Mouse (Mus musculus): ENCODE measurements at regions not wholly inside any gene's neighbourhood (a gene's known extent, or its start where the extent isn't known, plus 50 kb on each side); places are given as distances from the start of the nearest gene placed in this dataset. TPM values are rescaled to one million over a fixed set of nuclear protein-coding genes. Genes with fewer than 3 reads are reported as not detected.

GRCm38 (mm10) chr5:13965901-13966300, 59.2 kb upstream of the Sema3e start:
- H3K36me3 ChIP-seq (ENCODE audit: control insufficient read depth, insufficient read depth, low read length): no peaks in the 10 kb centered on the region
- no peak overlapping the region for H3K4me3 ChIP-seq (replicated peaks; ENCODE audit: low read length)
- no peaks in the 10 kb centered on the region for H3K4me1 ChIP-seq (ENCODE audit: control insufficient read depth, insufficient read depth, low read length)
- no peak overlapping the region for H3K4me2 ChIP-seq (ENCODE audit: low read depth, low read length)
- H3K9me3 ChIP-seq (replicated peaks; ENCODE audit: control insufficient read depth, low read length): no peaks in the 10 kb centered on the region
- ATAC-seq (ENCODE audit: insufficient read depth, low FRiP score): no peak
- H3K9ac ChIP-seq (ENCODE audit: low read length): no peak overlapping the region
- WGBS: 64% methylated on average over 2 of the region's 2 CpGs
- H3K27me3 ChIP-seq (ENCODE audit: control insufficient read depth, insufficient read depth, low read length): no peaks in the 10 kb centered on the region
- no peak overlapping the region for H3K27ac ChIP-seq (ENCODE audit: low read length)

- 55% methylated on average over 3 of the region's 3 CpGs for WGBS
- H3K36me3 ChIP-seq (ENCODE audit: control insufficient read depth, insufficient read depth, low read length): no peaks in the 10 kb centered on the region
- ATAC-seq (ENCODE audit: insufficient read depth, low FRiP score): no peak
Measured at GRCm38 (mm10) chr5:13974664-13975063, 50.4 kb upstream of the Sema3e start.

More at GRCm38 (mm10) chr5:13974664-13975063, 50.4 kb upstream of the Sema3e start:
- Histone ChIP-seq H3K9me3 (replicated peaks; ENCODE audit: control insufficient read depth, low read length) (no peaks in the 10 kb centered on the region), H3K4me1 (ENCODE audit: control insufficient read depth, insufficient read depth, low read length) (no peaks in the 10 kb centered on the region), H3K27ac (ENCODE audit: low read length) (no peak overlapping the region), H3K27me3 (ENCODE audit: control insufficient read depth, insufficient read depth, low read length) (no peaks in the 10 kb centered on the region), H3K9ac (ENCODE audit: low read length) (no peak overlapping the region), H3K4me2 (ENCODE audit: low read depth, low read length) (no peak overlapping the region), H3K4me3 (replicated peaks; ENCODE audit: low read length) (no peak overlapping the region)

Small RNAs in the stretch of these regions (microRNA-seq; reads per million reads assigned to microRNA genes)
- not detected for gene Gm24054
